Mouse (Mus musculus) testis, adult 2 months (tissue): ENCODE data around the gene Crxos. TPM values are rescaled to one million over a fixed set of nuclear protein-coding genes. Genes with fewer than 3 reads are reported as not detected.

Experiments
- H3K27ac ChIP-seq: fragments of 200-500 bp; 2 replicates; pipeline ENCODE4 v1.5.1; 2012; ENCODE audit warnings: low read depth, low read length; ENCODE audit not compliant: control insufficient read depth, insufficient read depth
- H3K27me3 ChIP-seq: fragments of 200-500 bp; 2 replicates; pipeline ENCODE4 v1.6.1; 2012; ENCODE audit warnings: mild to moderate bottlenecking, low read length, moderate library complexity; ENCODE audit not compliant: control insufficient read depth, insufficient read depth
- H3K36me3 ChIP-seq: fragments of 200-500 bp; 2 replicates; pipeline ENCODE4 v1.6.1; 2012; ENCODE audit warnings: mild to moderate bottlenecking, low read length; ENCODE audit not compliant: control insufficient read depth, insufficient read depth
- H3K4me1 ChIP-seq: fragments of 200-500 bp; 2 replicates; pipeline ENCODE4 v1.6.1; 2012; ENCODE audit warnings: low read length; ENCODE audit not compliant: control insufficient read depth, insufficient read depth
- H3K4me3 ChIP-seq: fragments of 200-500 bp; 2 replicates; pipeline ENCODE4 v1.5.1; 2012; ENCODE audit warnings: low read depth, mild to moderate bottlenecking, low read length, moderate library complexity, mixed read lengths; ENCODE audit not compliant: control insufficient read depth
- CTCF ChIP-seq: fragments of 200-500 bp; IDR thresholded peaks from 2 replicates; pipeline ENCODE4 v1.5.1; 2012; ENCODE audit warnings: low read depth, mild to moderate bottlenecking, inconsistent platforms, low read length, moderate library complexity; ENCODE audit not compliant: control insufficient read depth, insufficient read depth, insufficient replicate concordance
- POLR2A ChIP-seq: fragments of 200-500 bp; IDR thresholded peaks from 2 replicates; pipeline ENCODE4 v1.6.1; 2012; ENCODE audit warnings: low read depth, mild to moderate bottlenecking, inconsistent platforms, low read length, moderate library complexity; ENCODE audit not compliant: control insufficient read depth
- polyA plus RNA-seq: library from polyadenylated mRNA; depleted of rRNA; stranded (reverse); fragments of >200 nt; gene quantifications from 2 replicates; pipeline ENCODE4 v1.2.3, GENCODE M21; 2012

The Crxos gene
- polyA plus RNA-seq, 1 experiment = not detected

DNA sequence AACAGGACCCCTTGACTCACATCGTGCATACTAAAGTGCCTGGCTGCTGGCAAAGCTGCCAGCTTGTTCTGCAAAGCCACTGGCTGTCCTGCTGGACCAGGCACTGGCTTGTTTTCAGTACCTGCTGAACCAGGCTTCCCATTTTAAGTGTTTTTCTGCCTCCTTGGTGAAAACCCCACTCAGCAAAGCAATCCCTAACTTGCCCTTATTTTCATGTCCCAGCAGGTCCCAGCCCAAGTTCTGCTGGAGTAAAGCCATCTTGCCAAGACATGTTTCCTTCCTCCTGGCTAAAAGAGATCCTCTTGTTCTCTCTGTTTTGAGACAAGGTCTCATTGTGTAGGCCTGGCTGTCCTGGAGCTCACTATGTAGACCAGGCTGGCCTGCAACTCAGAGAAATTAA lies 61.9 kb downstream of the Crxos start:
- no peak overlapping the region for H3K27ac ChIP-seq
- TF ChIP-seq POLR2A (no peak), CTCF (no peak)
- H3K36me3 ChIP-seq = peaks cover 2% of the 10 kb centered on the region; the same call in 1 of the 2 replicates
- H3K4me3 ChIP-seq = no peak overlapping the region
- peaks cover 10% of the 10 kb centered on the region for H3K4me1 ChIP-seq
- H3K27me3 ChIP-seq = no peaks in the 10 kb centered on the region

DNA sequence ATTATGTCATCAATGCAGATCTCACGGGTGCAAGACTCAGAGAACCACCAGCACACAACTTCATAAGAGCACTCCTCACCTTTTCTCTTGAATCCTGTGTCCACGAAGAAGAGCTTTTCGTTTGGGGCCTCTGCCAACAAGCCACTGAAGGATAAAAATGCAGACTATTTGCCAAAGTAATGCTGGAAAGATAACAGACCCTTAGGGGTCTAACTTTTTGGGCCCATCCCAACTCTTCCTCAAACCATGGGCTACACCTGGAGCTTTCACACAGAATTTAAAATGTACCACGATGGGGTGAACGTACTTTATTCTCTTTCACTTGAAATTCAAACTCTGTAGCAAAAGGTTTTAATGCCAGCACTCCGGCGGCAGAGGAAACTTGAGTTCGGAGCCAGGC lies 62.8 kb downstream of the Crxos start:
- H3K4me1 ChIP-seq = peaks cover 10% of the 10 kb centered on the region
- TF ChIP-seq CTCF (no peak), POLR2A (no peak)
- no peak overlapping the region for H3K27ac ChIP-seq
- peaks cover under 1% of the 10 kb centered on the region; the same call in 1 of the 2 replicates for H3K36me3 ChIP-seq
- no peaks in the 10 kb centered on the region for H3K27me3 ChIP-seq
- peak overlapping the region; percentile 98 for H3K4me3 ChIP-seq

DNA sequence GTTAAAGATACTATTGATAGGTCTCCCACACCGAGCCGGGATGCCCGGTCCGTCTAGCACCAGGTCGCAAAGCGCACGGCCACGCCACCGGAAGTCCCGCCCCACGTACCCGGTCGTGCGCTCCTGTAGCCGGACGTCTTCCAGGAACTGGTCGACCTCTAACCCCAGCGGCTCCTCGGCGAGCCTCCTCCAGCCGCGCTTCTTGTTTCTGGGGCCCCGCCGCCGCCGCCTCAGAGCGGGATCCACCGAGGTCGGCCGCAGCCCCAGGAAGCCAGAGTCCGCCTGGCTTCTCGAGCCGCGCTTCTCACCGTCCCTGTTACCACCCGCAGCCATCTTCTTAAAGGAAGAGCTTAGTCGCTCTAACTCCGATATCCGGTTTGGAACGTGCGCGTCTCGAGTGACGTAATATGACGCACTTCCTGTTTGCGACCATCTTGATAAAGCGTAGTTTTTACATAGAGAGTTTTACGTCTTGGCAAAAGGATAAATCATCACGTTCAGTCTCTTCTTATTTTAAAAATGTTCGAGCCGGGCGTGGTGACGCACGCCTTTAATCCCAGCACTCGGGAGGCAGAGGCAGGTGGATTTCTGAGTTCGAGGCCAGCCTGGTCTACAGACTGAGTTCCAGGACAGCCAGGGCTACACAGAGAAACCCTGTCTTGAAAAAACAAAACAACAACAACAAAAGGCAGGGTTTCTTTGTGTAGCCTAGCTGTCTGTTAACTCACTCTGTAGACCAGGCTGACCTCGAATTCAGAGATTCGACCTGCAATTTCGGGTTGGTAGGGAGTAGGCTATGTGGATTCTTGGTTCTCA lies 63.5 kb downstream of the Crxos start, which contains the start of gene Nop53:
Gene Nop53 (minus strand): TSS at position 354 of the 816 bp plus-strand sequence.
- Histone ChIP-seq H3K27ac (peak within 1 kb of the TSS; percentile 90), H3K4me3 (peak within 1 kb of the TSS; percentile 98), H3K4me1 (peaks cover 10% of the 10 kb centered on the region), H3K27me3 (no peaks in the 10 kb centered on the region), H3K36me3 (no peaks in the 10 kb centered on the region; the same call in 1 of the 2 replicates)
- TF ChIP-seq POLR2A (peak; percentile 81), CTCF (no peak)

DNA sequence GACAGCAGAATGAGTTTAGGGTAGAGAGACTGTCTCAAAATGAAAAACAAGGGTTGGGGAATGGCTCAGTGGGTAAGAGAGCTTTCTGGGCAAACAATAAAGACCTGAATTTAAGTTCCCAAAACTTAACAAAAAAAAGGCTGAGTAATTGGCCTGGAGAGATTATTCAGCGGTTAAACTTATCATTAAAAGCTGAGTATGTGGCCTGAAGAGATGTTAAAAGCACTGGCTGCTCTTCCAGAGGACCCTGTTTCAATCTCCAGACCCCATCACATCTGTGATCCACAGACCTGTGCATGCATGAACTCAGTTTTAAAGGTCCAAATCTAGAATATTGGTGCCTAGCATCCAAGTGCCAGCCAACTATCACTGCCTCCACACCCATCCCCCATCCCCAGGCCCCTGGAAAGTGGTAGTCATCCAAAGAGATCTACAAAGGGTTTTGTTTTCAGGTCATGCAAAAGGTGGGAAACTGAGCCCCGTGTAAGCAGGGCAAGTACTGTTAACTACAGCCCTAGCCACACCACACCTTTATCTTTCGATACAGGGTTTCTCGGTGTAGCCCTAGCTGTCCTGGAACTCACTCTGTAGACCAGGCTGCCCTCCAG lies 65.3 kb downstream of the Crxos start:
- H3K27ac ChIP-seq = no peak overlapping the region
- no peak for TF ChIP-seq CTCF
- no peak for TF ChIP-seq POLR2A
- H3K36me3 ChIP-seq = no peaks in the 10 kb centered on the region; the same call in 1 of the 2 replicates
- H3K27me3 ChIP-seq = no peaks in the 10 kb centered on the region
- peaks cover 10% of the 10 kb centered on the region for H3K4me1 ChIP-seq
- H3K4me3 ChIP-seq = peak overlapping the region; percentile 9; the same call in 1 of the 2 replicates

DNA sequence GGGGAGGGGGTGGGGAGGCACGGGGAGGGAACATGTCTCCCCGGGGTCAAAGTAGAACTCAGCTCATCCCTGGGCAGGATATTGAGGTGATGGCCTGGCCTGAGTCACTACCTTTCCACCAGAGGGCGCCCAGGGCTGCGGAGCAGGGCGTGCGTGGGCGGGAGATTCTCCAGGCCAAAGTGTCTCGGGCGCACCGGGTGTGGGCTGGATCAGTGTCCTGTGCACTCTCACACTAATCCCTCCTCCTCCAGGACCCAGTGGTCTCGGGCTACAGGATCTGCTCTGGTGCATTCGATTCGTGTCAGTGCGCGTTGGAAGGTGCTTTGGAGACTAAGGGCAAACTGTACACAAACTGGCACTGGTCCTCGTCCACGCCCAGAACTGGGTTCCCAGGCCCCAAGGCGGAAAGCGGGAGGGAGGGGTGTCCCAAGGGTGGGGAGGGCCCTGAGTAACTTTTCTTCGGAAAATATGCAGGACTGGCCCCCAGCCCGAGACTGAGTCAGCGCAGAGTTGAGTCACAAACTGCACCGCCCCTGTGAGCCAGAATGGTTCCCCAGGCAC lies 66.0 kb downstream of the Crxos start:
- peak overlapping the region; percentile 68 for H3K4me3 ChIP-seq
- H3K27me3 ChIP-seq = no peaks in the 10 kb centered on the region
- H3K36me3 ChIP-seq = no peaks in the 10 kb centered on the region; the same call in 1 of the 2 replicates
- no peak overlapping the region for H3K27ac ChIP-seq
- 0 out of 2 replicates have a peak, but pooled peaks have one; percentile 15 for TF ChIP-seq POLR2A
- TF ChIP-seq CTCF = peak; percentile 71; the same call in 1 of the 2 replicates
- H3K4me1 ChIP-seq = peaks cover 10% of the 10 kb centered on the region

DNA sequence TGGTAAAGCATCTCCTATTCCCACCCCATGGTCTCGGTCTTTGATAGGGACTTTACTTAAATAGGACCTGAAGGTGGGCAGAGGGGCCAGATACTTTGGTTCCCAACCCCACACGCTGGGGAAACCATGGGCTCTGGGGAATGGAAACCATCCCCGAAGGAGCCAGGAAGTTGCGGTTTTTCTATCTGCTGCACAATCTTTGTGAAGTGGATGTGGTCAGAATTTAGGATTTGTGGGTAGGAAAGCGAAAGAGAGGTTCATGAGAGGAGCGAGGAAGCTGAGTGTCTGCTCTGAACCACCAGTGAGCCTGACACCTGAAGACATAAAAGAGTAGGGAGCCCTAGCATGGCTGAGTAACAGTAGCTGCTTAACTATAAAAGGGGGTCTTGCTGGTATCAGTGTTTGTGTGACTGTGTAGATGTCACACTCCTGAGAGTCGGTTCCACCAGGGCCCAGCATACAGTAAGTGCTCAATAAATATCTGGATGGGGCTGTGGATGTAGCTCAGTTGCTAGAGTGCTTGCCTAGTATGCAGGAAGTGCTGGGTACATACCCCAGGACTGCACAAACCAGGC lies 66.9 kb downstream of the Crxos start:
- Histone ChIP-seq H3K4me3 (no peak overlapping the region), H3K4me1 (peaks cover 10% of the 10 kb centered on the region), H3K36me3 (no peaks in the 10 kb centered on the region), H3K27me3 (no peaks in the 10 kb centered on the region), H3K27ac (no peak overlapping the region)
- no peak for TF ChIP-seq CTCF
- no peak for TF ChIP-seq POLR2A

DNA sequence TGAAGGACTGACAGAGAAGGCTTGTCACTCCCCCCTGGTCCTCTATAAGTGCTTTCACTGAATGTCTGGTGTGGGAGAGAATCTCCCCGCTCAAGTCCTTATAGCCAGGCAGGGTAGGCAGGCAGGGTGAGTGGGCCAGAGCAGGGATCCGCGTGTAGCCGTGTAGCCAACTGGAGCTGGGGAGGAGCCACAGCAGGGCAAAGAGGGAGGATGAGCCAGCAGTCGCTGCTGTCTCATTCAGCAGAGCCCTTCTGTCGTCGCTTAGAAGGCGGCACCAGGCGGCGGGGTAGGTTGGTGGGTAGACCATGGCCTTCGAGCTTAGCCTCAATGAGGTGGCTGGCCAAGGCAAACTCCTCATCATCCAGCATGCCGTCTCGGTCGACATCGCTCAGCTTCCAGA lies 67.6 kb downstream of the Crxos start:
- Histone ChIP-seq H3K4me1 (peaks cover 8% of the 10 kb centered on the region), H3K36me3 (no peaks in the 10 kb centered on the region), H3K27me3 (no peaks in the 10 kb centered on the region), H3K27ac (no peak overlapping the region), H3K4me3 (no peak overlapping the region)
- TF ChIP-seq CTCF (no peak), POLR2A (no peak)
